Mouse (Mus musculus) lung, postnatal 0 days (tissue): ENCODE results near the gene Lgals2.

Source experiments
- CTCF ChIP-seq: IDR thresholded peaks from 2 replicates; pipeline ENCODE4 v1.5.1; 2016; ENCODE audit warnings: antibody characterized with exemption, mild to moderate bottlenecking
- EP300 ChIP-seq: IDR thresholded peaks from 2 replicates; pipeline ENCODE4 v1.6.1; 2016; ENCODE audit warnings: antibody characterized with exemption, mild to moderate bottlenecking, control low read depth

GRCm38 (mm10) chr15:78839744-78840143 lies 15.6 kb downstream of the Lgals2 start:
- TF ChIP-seq CTCF = no peak
- no peak for TF ChIP-seq EP300
